Mouse (Mus musculus): ENCODE measurements around the gene Ugt1a5. TPM values are rescaled to one million over a fixed set of nuclear protein-coding genes. Genes with fewer than 3 reads are reported as not detected.
A peak's percentile ranks its signal among the peaks of the same experiment; 100 is the strongest.

Ugt1a5 gene
- polyA plus RNA-seq, 1 experiment from 2014 or later: not detected

- ATAC-seq (ENCODE audit: low read depth): no peak
- no peaks in the 10 kb centered on the region for H3K4me1 ChIP-seq (replicated peaks; ENCODE audit: control insufficient read depth, insufficient read depth, low read length)
- no peak overlapping the region for H3K9ac ChIP-seq (ENCODE audit: low read length)
- no peak overlapping the region for H3K27ac ChIP-seq (ENCODE audit: low read length)
- H3K36me3 ChIP-seq (ENCODE audit: control insufficient read depth, insufficient read depth, low read length): peaks cover 51% of the 10 kb centered on the region
- no peaks in the 10 kb centered on the region for H3K27me3 ChIP-seq (ENCODE audit: control insufficient read depth, insufficient read depth, low read depth, low read length)
- H3K4me3 ChIP-seq (ENCODE audit: low read length): no peak overlapping the region
- no peak overlapping the region for H3K4me2 ChIP-seq (ENCODE audit: low read depth, low read length)
- WGBS: 68% methylated on average over 4 of the region's 4 CpGs
- peaks cover 9% of the 10 kb centered on the region; the same call in 1 of the 2 replicates for H3K9me3 ChIP-seq (ENCODE audit: control insufficient read depth, low read length)
Observed at GRCm38 (mm10) chr1:88259643-88260024, 93.8 kb downstream of the Ugt1a5 start.

GRCm38 (mm10) chr1:88260114-88260513, 94.3 kb downstream of the Ugt1a5 start:
- Histone ChIP-seq H3K4me1 (replicated peaks; ENCODE audit: control insufficient read depth, insufficient read depth, low read length) (no peaks in the 10 kb centered on the region), H3K4me3 (ENCODE audit: low read length) (no peak overlapping the region), H3K9me3 (ENCODE audit: control insufficient read depth, low read length) (peaks cover 4% of the 10 kb centered on the region; the same call in 1 of the 2 replicates), H3K9ac (ENCODE audit: low read length) (no peak overlapping the region), H3K36me3 (ENCODE audit: control insufficient read depth, insufficient read depth, low read length) (peaks cover 56% of the 10 kb centered on the region), H3K27me3 (ENCODE audit: control insufficient read depth, insufficient read depth, low read depth, low read length) (no peaks in the 10 kb centered on the region), H3K27ac (ENCODE audit: low read length) (no peak overlapping the region), H3K4me2 (ENCODE audit: low read depth, low read length) (no peak overlapping the region)
- peak; percentile 4 for ATAC-seq (ENCODE audit: low read depth)
- WGBS: 77% methylated on average over 6 of the region's 6 CpGs

- Histone ChIP-seq H3K4me2 (ENCODE audit: low read depth, low read length) (no peak overlapping the region), H3K9me3 (ENCODE audit: control insufficient read depth, low read length) (no peaks in the 10 kb centered on the region; the same call in 1 of the 2 replicates), H3K36me3 (ENCODE audit: control insufficient read depth, insufficient read depth, low read length) (peaks cover 63% of the 10 kb centered on the region), H3K27me3 (ENCODE audit: control insufficient read depth, insufficient read depth, low read depth, low read length) (no peaks in the 10 kb centered on the region), H3K4me3 (ENCODE audit: low read length) (no peak overlapping the region), H3K9ac (ENCODE audit: low read length) (no peak overlapping the region), H3K27ac (ENCODE audit: low read length) (no peak overlapping the region), H3K4me1 (replicated peaks; ENCODE audit: control insufficient read depth, insufficient read depth, low read length) (no peaks in the 10 kb centered on the region)
- no peak for ATAC-seq (ENCODE audit: low read depth)
- WGBS: 77% methylated on average over 10 of the region's 10 CpGs
Observed at GRCm38 (mm10) chr1:88260604-88261377, 95.0 kb downstream of the Ugt1a5 start.

DNA sequence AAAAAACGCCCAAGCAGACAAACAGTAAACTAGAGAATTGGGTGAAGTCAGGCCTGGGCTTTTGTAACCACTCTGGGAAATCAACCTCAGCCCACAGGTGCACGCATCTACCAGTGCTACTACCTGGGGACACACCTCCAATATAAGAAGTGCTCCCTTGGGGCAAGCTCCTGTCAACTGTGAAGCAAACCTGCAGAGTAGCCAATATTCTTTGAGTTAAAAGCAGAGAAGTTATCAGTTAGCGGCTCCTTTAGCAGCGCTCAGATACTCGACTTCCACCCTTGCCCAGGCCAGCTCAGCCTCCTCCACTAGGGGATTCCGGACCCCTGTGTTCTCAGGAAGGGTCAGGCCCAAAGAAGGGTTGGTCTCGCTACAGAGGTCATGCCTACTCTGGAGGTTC, 95.9 kb downstream of the Ugt1a5 start:
- Histone ChIP-seq H3K4me1 (replicated peaks; ENCODE audit: control insufficient read depth, insufficient read depth, low read length) (no peaks in the 10 kb centered on the region), H3K9me3 (ENCODE audit: control insufficient read depth, low read length) (no peaks in the 10 kb centered on the region), H3K4me3 (ENCODE audit: low read length) (no peak overlapping the region), H3K36me3 (ENCODE audit: control insufficient read depth, insufficient read depth, low read length) (peaks cover 72% of the 10 kb centered on the region), H3K27ac (ENCODE audit: low read length) (no peak overlapping the region), H3K9ac (ENCODE audit: low read length) (no peak overlapping the region), H3K4me2 (ENCODE audit: low read depth, low read length) (no peak overlapping the region), H3K27me3 (ENCODE audit: control insufficient read depth, insufficient read depth, low read depth, low read length) (no peaks in the 10 kb centered on the region)
- WGBS: 82% methylated on average over 7 of the region's 7 CpGs
- ATAC-seq (ENCODE audit: low read depth): no peak

GRCm38 (mm10) chr1:88262255-88262654, 96.4 kb downstream of the Ugt1a5 start:
- peaks cover 78% of the 10 kb centered on the region for H3K36me3 ChIP-seq (ENCODE audit: control insufficient read depth, insufficient read depth, low read length)
- ATAC-seq (ENCODE audit: low read depth): peak; percentile 1; the same call in 1 of the 2 replicates

DNA sequence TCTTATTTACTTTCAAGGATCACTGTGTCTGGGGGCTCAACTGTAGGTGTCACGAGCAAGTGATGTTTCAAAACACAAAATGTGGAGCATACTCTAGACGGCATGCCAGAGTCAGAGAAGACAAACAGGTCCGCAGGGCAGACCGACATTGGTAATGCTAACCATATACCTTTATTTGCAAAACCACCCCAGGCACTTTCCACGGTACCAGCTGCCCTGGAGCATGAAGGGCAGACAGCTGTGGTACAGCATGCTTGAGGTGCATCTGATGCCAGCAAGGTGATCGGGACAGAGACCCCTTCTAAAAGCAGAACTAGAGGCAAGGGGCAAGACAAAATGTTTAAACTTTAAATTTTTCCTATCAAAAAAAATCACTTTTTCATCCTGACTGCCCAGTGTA, 97.1 kb downstream of the Ugt1a5 start:
- Histone ChIP-seq H3K27ac (ENCODE audit: low read length) (no peak overlapping the region), H3K9ac (ENCODE audit: low read length) (no peak overlapping the region), H3K9me3 (ENCODE audit: control insufficient read depth, low read length) (no peaks in the 10 kb centered on the region), H3K27me3 (ENCODE audit: control insufficient read depth, insufficient read depth, low read depth, low read length) (no peaks in the 10 kb centered on the region), H3K4me1 (replicated peaks; ENCODE audit: control insufficient read depth, insufficient read depth, low read length) (no peaks in the 10 kb centered on the region), H3K36me3 (ENCODE audit: control insufficient read depth, insufficient read depth, low read length) (peaks cover 85% of the 10 kb centered on the region), H3K4me3 (ENCODE audit: low read length) (no peak overlapping the region), H3K4me2 (ENCODE audit: low read depth, low read length) (no peak overlapping the region)
- 73% methylated on average over 6 of the region's 6 CpGs for WGBS
- ATAC-seq (ENCODE audit: low read depth): no peak

More at GRCm38 (mm10) chr1:88262255-88262654, 96.4 kb downstream of the Ugt1a5 start:
- no peak overlapping the region for H3K4me2 ChIP-seq (ENCODE audit: low read depth, low read length)
- no peaks in the 10 kb centered on the region for H3K4me1 ChIP-seq (replicated peaks; ENCODE audit: control insufficient read depth, insufficient read depth, low read length)
- no peak overlapping the region for H3K27ac ChIP-seq (ENCODE audit: low read length)
- no peaks in the 10 kb centered on the region for H3K27me3 ChIP-seq (ENCODE audit: control insufficient read depth, insufficient read depth, low read depth, low read length)
- 68% methylated on average over 4 of the region's 4 CpGs for WGBS
- H3K9me3 ChIP-seq (ENCODE audit: control insufficient read depth, low read length): no peaks in the 10 kb centered on the region
- no peak overlapping the region for H3K9ac ChIP-seq (ENCODE audit: low read length)
- H3K4me3 ChIP-seq (ENCODE audit: low read length): no peak overlapping the region

- Histone ChIP-seq H3K27me3 (ENCODE audit: control insufficient read depth, insufficient read depth, low read depth, low read length) (no peaks in the 10 kb centered on the region), H3K4me2 (ENCODE audit: low read depth, low read length) (no peak overlapping the region), H3K9me3 (ENCODE audit: control insufficient read depth, low read length) (no peaks in the 10 kb centered on the region), H3K9ac (ENCODE audit: low read length) (no peak overlapping the region), H3K36me3 (ENCODE audit: control insufficient read depth, insufficient read depth, low read length) (peaks cover 93% of the 10 kb centered on the region), H3K4me1 (replicated peaks; ENCODE audit: control insufficient read depth, insufficient read depth, low read length) (no peaks in the 10 kb centered on the region), H3K4me3 (ENCODE audit: low read length) (no peak overlapping the region), H3K27ac (ENCODE audit: low read length) (no peak overlapping the region)
- 90% methylated on average over 5 of the region's 5 CpGs for WGBS
- ATAC-seq (ENCODE audit: low read depth): no peak
Observed at GRCm38 (mm10) chr1:88263778-88264177, 98.0 kb downstream of the Ugt1a5 start.

DNA sequence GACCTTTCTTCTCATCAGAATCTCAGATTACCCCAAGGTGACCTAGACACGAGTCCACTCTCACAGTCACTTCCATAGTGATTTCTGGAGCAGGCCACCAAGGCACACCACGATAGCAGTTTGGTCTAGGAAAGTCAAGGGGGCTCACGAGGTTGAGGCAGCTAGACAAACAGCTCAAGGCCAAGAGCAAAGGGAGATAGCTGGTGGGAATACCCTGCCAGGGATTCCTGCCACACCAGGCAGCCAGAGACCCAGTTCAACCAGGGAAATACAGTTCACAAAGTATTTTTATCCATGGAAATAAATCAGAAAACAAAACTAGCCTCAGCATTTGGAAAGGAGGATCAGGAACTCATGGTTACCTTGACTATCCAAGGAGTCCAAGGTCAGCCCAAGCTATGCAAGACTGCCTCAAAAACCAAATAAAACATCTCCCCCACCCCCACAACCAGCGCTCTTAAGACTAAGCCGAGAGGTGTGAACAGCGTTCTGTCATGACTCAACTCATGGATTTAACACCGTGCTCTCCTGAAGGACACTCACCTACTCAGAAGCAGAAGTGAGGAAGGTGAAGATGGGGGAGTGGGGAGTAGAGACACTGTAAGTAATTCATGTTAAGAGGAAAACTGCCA, 98.5 kb downstream of the Ugt1a5 start:
- Histone ChIP-seq H3K9ac (ENCODE audit: low read length) (no peak overlapping the region), H3K27me3 (ENCODE audit: control insufficient read depth, insufficient read depth, low read depth, low read length) (no peaks in the 10 kb centered on the region), H3K9me3 (ENCODE audit: control insufficient read depth, low read length) (no peaks in the 10 kb centered on the region), H3K4me3 (ENCODE audit: low read length) (no peak overlapping the region), H3K36me3 (ENCODE audit: control insufficient read depth, insufficient read depth, low read length) (peaks cover 99% of the 10 kb centered on the region), H3K4me1 (replicated peaks; ENCODE audit: control insufficient read depth, insufficient read depth, low read length) (no peaks in the 10 kb centered on the region), H3K4me2 (ENCODE audit: low read depth, low read length) (no peak overlapping the region), H3K27ac (ENCODE audit: low read length) (no peak overlapping the region)
- 80% methylated on average over 7 of the region's 7 CpGs for WGBS
- no peak for ATAC-seq (ENCODE audit: low read depth)

DNA sequence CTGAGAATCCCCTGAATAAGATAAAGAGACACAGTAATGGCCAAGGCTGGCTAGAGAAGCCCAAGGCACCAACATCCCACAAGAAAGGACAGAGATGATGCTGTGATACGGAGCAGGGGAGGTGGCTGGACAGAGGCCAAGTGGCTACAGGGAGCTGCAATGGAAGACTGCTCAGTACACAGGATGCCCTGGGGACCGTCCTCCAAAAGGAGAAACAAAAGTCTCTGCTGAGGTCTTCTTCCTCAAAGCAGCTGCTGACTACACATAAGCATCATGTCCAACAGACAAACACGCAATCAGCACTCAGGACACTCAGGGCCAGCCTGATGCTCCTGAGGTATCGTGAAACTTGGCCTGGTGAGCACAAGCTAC, 99.0 kb downstream of the Ugt1a5 start:
- no peak overlapping the region for H3K27ac ChIP-seq (ENCODE audit: low read length)
- H3K4me2 ChIP-seq (ENCODE audit: low read depth, low read length): no peak overlapping the region
- no peaks in the 10 kb centered on the region for H3K27me3 ChIP-seq (ENCODE audit: control insufficient read depth, insufficient read depth, low read depth, low read length)
- H3K9ac ChIP-seq (ENCODE audit: low read length): no peak overlapping the region
- H3K36me3 ChIP-seq (ENCODE audit: control insufficient read depth, insufficient read depth, low read length): peaks cover 100% of the 10 kb centered on the region
- no peaks in the 10 kb centered on the region for H3K4me1 ChIP-seq (replicated peaks; ENCODE audit: control insufficient read depth, insufficient read depth, low read length)
- 77% methylated on average over 4 of the region's 4 CpGs for whole genome bisulfite sequencing
- no peaks in the 10 kb centered on the region for H3K9me3 ChIP-seq (ENCODE audit: control insufficient read depth, low read length)
- no peak overlapping the region for H3K4me3 ChIP-seq (ENCODE audit: low read length)
- ATAC-seq (ENCODE audit: low read depth): no peak
